Mouse (Mus musculus): ENCODE results near the gene Gucy2g. TPM values are rescaled to one million over a fixed set of nuclear protein-coding genes. Genes with fewer than 3 reads are reported as not detected.

Gucy2g gene
- polyA plus RNA-seq (2014; fragmentation: Nextera tagmentation; extraction: Ambion mirVana), result 0.07 and 0.18 TPM in 2 replicates

GRCm38 (mm10) chr19:55241186-55241645 is at the start of gene Gucy2g:
Gene Gucy2g, minus strand, starts transcription at chr19:55241236.
- H3K4me3 ChIP-seq (replicated peaks; ENCODE audit: low read depth, low read length), result no peak within 1 kb of the TSS
- no peak within 1 kb of the TSS for H3K9ac ChIP-seq (replicated peaks; ENCODE audit: low read length)
- no peaks in the 10 kb centered on the region for H3K4me1 ChIP-seq (ENCODE audit: control insufficient read depth, insufficient read depth, low read length)
- no peak within 1 kb of the TSS for H3K4me2 ChIP-seq (ENCODE audit: low read length)
- DNase-seq (no peak), ATAC-seq (ENCODE audit: low FRiP score, low TSS enrichment) (no peak)
- H3K9me3 ChIP-seq (ENCODE audit: control insufficient read depth, low read length), result no peaks in the 10 kb centered on the region
- H3K36me3 ChIP-seq (ENCODE audit: control insufficient read depth, insufficient read depth, low read length), result no peaks in the 10 kb centered on the region
- WGBS, result 75% methylated on average over 6 of the region's 6 CpGs
- no peaks in the 10 kb centered on the region for H3K27me3 ChIP-seq (ENCODE audit: control insufficient read depth, insufficient read depth, low read length)
- H3K27ac ChIP-seq (replicated peaks; ENCODE audit: low read depth, low read length), result no peak within 1 kb of the TSS

GRCm38 (mm10) chr19:55288974-55289373 is 47.9 kb upstream of the Gucy2g start:
- Histone ChIP-seq H3K27ac (replicated peaks; ENCODE audit: low read depth, low read length) (no peak overlapping the region), H3K9me3 (ENCODE audit: control insufficient read depth, low read length) (no peaks in the 10 kb centered on the region), H3K27me3 (ENCODE audit: control insufficient read depth, insufficient read depth, low read length) (no peaks in the 10 kb centered on the region), H3K4me2 (ENCODE audit: low read length) (no peak overlapping the region), H3K4me3 (replicated peaks; ENCODE audit: low read depth, low read length) (no peak overlapping the region), H3K36me3 (ENCODE audit: control insufficient read depth, insufficient read depth, low read length) (no peaks in the 10 kb centered on the region; the same call in 1 of the 2 replicates), H3K9ac (replicated peaks; ENCODE audit: low read length) (no peak overlapping the region), H3K4me1 (ENCODE audit: control insufficient read depth, insufficient read depth, low read length) (no peaks in the 10 kb centered on the region)
- DNase-seq (no peak), ATAC-seq (ENCODE audit: low FRiP score, low TSS enrichment) (no peak)

DNA sequence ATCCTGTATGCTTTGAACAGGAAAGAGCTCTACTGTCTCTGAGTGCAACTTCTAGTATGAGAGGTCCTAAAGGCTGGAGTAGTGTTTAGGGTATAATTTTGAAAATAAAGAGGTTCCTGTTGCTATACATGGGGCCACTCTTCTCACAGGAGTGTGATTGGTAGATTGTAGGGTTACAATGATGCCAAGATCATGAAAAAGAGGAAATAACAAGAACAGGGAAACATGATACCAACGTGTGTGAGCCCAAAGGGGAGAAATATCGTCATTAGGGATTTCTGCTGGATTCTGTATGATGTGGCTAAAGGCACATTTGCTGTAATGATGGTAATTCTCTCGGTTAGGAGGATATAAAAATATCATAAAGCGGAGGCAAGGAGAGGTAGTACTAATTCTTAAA is 45.0 kb upstream of the Gucy2g start:
- no peak overlapping the region for H3K9ac ChIP-seq (replicated peaks; ENCODE audit: low read length)
- no peak overlapping the region for H3K4me3 ChIP-seq (replicated peaks; ENCODE audit: low read depth, low read length)
- 88% methylated on average over 4 of the region's 4 CpGs for WGBS
- ATAC-seq (ENCODE audit: low FRiP score, low TSS enrichment), result no peak
- no peak for DNase-seq
- H3K4me1 ChIP-seq (ENCODE audit: control insufficient read depth, insufficient read depth, low read length), result no peaks in the 10 kb centered on the region
- no peaks in the 10 kb centered on the region for H3K27me3 ChIP-seq (ENCODE audit: control insufficient read depth, insufficient read depth, low read length)
- no peaks in the 10 kb centered on the region for H3K9me3 ChIP-seq (ENCODE audit: control insufficient read depth, low read length)
- no peak overlapping the region for H3K27ac ChIP-seq (replicated peaks; ENCODE audit: low read depth, low read length)
- H3K4me2 ChIP-seq (ENCODE audit: low read length), result no peak overlapping the region
- no peaks in the 10 kb centered on the region; the same call in 1 of the 2 replicates for H3K36me3 ChIP-seq (ENCODE audit: control insufficient read depth, insufficient read depth, low read length)

GRCm38 (mm10) chr19:55284093-55284492 is 43.1 kb upstream of the Gucy2g start:
- 93% methylated on average over 4 of the region's 4 CpGs for WGBS
- ATAC-seq (ENCODE audit: low FRiP score, low TSS enrichment) (no peak), DNase-seq (no peak)

GRCm38 (mm10) chr19:55276770-55277169 is 35.7 kb upstream of the Gucy2g start:
- DNase-seq, result no peak
- ATAC-seq (ENCODE audit: low FRiP score, low TSS enrichment), result no peak
- H3K9me3 ChIP-seq (ENCODE audit: control insufficient read depth, low read length), result no peaks in the 10 kb centered on the region
- H3K27me3 ChIP-seq (ENCODE audit: control insufficient read depth, insufficient read depth, low read length), result no peaks in the 10 kb centered on the region
- no peak overlapping the region for H3K27ac ChIP-seq (replicated peaks; ENCODE audit: low read depth, low read length)
- WGBS, result 96% methylated on average over 3 of the region's 3 CpGs
- no peaks in the 10 kb centered on the region for H3K4me1 ChIP-seq (ENCODE audit: control insufficient read depth, insufficient read depth, low read length)
- H3K4me3 ChIP-seq (replicated peaks; ENCODE audit: low read depth, low read length), result no peak overlapping the region
- H3K9ac ChIP-seq (replicated peaks; ENCODE audit: low read length), result no peak overlapping the region
- no peaks in the 10 kb centered on the region for H3K36me3 ChIP-seq (ENCODE audit: control insufficient read depth, insufficient read depth, low read length)
- no peak overlapping the region for H3K4me2 ChIP-seq (ENCODE audit: low read length)

More at GRCm38 (mm10) chr19:55284093-55284492, 43.1 kb upstream of the Gucy2g start:
- Histone ChIP-seq H3K36me3 (ENCODE audit: control insufficient read depth, insufficient read depth, low read length) (no peaks in the 10 kb centered on the region; the same call in 1 of the 2 replicates), H3K27ac (replicated peaks; ENCODE audit: low read depth, low read length) (no peak overlapping the region), H3K9ac (replicated peaks; ENCODE audit: low read length) (no peak overlapping the region), H3K27me3 (ENCODE audit: control insufficient read depth, insufficient read depth, low read length) (no peaks in the 10 kb centered on the region), H3K9me3 (ENCODE audit: control insufficient read depth, low read length) (no peaks in the 10 kb centered on the region), H3K4me2 (ENCODE audit: low read length) (no peak overlapping the region), H3K4me3 (replicated peaks; ENCODE audit: low read depth, low read length) (no peak overlapping the region), H3K4me1 (ENCODE audit: control insufficient read depth, insufficient read depth, low read length) (no peaks in the 10 kb centered on the region)

DNA sequence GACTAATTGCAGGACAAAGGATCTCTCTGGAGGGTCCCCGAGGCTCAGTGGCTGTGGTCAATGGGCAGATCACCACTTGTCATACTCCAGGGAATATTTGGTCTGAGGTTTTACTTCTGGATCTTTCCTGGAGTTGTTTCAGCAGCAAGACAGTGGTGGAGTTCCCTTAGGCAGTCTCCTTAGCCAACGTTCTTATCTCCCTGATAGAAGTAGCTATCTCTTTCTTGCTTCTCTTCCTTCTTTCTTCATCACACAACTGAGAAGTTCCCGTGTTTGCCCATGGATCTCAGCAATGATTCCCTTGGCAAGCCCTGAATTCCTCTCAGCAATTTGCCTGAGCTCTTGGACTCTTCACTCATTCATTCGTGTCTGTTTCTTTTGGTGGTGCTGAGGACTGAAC is 35.1 kb upstream of the Gucy2g start:
- H3K27ac ChIP-seq (replicated peaks; ENCODE audit: low read depth, low read length), result no peak overlapping the region
- no peak overlapping the region for H3K4me2 ChIP-seq (ENCODE audit: low read length)
- no peaks in the 10 kb centered on the region for H3K4me1 ChIP-seq (ENCODE audit: control insufficient read depth, insufficient read depth, low read length)
- WGBS, result 92% methylated on average over 4 of the region's 4 CpGs
- no peaks in the 10 kb centered on the region for H3K9me3 ChIP-seq (ENCODE audit: control insufficient read depth, low read length)
- DNase-seq (no peak), ATAC-seq (ENCODE audit: low FRiP score, low TSS enrichment) (no peak)
- no peaks in the 10 kb centered on the region for H3K27me3 ChIP-seq (ENCODE audit: control insufficient read depth, insufficient read depth, low read length)
- no peaks in the 10 kb centered on the region for H3K36me3 ChIP-seq (ENCODE audit: control insufficient read depth, insufficient read depth, low read length)
- H3K4me3 ChIP-seq (replicated peaks; ENCODE audit: low read depth, low read length), result no peak overlapping the region
- H3K9ac ChIP-seq (replicated peaks; ENCODE audit: low read length), result no peak overlapping the region

DNA sequence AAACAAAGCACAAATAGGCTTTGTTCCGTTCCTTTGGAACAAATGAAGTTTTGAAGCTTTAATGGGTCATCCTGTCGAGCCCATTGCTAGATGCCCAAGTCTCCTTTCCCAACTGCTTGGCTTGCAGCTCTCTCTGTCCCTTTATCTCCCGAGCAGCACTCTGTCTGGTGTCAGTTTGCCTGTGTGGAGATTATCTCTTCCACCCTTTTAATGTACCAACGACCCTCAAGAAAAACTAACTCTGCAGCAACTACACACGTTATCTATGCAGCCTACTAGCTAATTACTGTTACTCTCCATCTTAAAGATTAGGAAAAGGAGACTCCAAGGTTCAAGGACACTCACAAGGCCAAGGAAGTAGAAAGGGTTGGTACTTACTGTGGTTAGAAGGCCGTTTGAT is 32.3 kb upstream of the Gucy2g start:
- Histone ChIP-seq H3K4me1 (ENCODE audit: control insufficient read depth, insufficient read depth, low read length) (no peaks in the 10 kb centered on the region), H3K4me2 (ENCODE audit: low read length) (no peak overlapping the region), H3K36me3 (ENCODE audit: control insufficient read depth, insufficient read depth, low read length) (no peaks in the 10 kb centered on the region), H3K27ac (replicated peaks; ENCODE audit: low read depth, low read length) (no peak overlapping the region), H3K9me3 (ENCODE audit: control insufficient read depth, low read length) (no peaks in the 10 kb centered on the region), H3K27me3 (ENCODE audit: control insufficient read depth, insufficient read depth, low read length) (no peaks in the 10 kb centered on the region), H3K4me3 (replicated peaks; ENCODE audit: low read depth, low read length) (no peak overlapping the region), H3K9ac (replicated peaks; ENCODE audit: low read length) (no peak overlapping the region)
- DNase-seq (no peak), ATAC-seq (ENCODE audit: low FRiP score, low TSS enrichment) (no peak)
- WGBS, result 84% methylated on average over 6 of the region's 6 CpGs

DNA sequence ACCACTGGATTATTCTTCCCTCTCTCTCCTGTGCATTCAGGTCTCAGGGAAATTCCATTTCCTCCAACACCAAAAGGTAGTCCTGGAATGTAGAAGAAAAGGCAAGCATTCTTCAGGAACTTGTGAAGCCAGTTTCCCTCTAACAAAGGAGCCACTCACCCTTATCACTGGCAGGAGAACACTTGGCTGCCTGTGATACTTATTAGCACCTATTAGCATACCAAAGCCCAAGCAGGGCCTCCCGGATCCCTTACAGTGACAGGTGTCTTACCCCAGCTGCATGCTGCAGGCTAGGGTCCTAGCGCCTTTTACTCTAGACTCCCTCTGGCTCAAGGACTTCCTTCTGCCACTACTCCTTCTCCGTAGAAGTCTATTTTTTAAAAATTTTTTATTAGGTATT is 30.4 kb upstream of the Gucy2g start:
- Histone ChIP-seq H3K4me3 (replicated peaks; ENCODE audit: low read depth, low read length) (no peak overlapping the region), H3K27me3 (ENCODE audit: control insufficient read depth, insufficient read depth, low read length) (no peaks in the 10 kb centered on the region), H3K36me3 (ENCODE audit: control insufficient read depth, insufficient read depth, low read length) (no peaks in the 10 kb centered on the region), H3K4me1 (ENCODE audit: control insufficient read depth, insufficient read depth, low read length) (no peaks in the 10 kb centered on the region), H3K27ac (replicated peaks; ENCODE audit: low read depth, low read length) (no peak overlapping the region), H3K4me2 (ENCODE audit: low read length) (no peak overlapping the region), H3K9me3 (ENCODE audit: control insufficient read depth, low read length) (no peaks in the 10 kb centered on the region), H3K9ac (replicated peaks; ENCODE audit: low read length) (no peak overlapping the region)
- 20% methylated on average over 3 of the region's 3 CpGs for WGBS
- DNase-seq (peak; percentile 7), ATAC-seq (ENCODE audit: low FRiP score, low TSS enrichment) (no peak)

GRCm38 (mm10) chr19:55269051-55269450 is 28.0 kb upstream of the Gucy2g start:
- no peaks in the 10 kb centered on the region for H3K4me1 ChIP-seq (ENCODE audit: control insufficient read depth, insufficient read depth, low read length)
- H3K9ac ChIP-seq (replicated peaks; ENCODE audit: low read length), result no peak overlapping the region
- no peak for DNase-seq
- WGBS, result 92% methylated on average over 5 of the region's 5 CpGs
- no peak overlapping the region for H3K27ac ChIP-seq (replicated peaks; ENCODE audit: low read depth, low read length)
- H3K4me3 ChIP-seq (replicated peaks; ENCODE audit: low read depth, low read length), result no peak overlapping the region
- ATAC-seq (ENCODE audit: low FRiP score, low TSS enrichment), result no peak
- no peaks in the 10 kb centered on the region for H3K27me3 ChIP-seq (ENCODE audit: control insufficient read depth, insufficient read depth, low read length)
- no peaks in the 10 kb centered on the region for H3K36me3 ChIP-seq (ENCODE audit: control insufficient read depth, insufficient read depth, low read length)
- no peak overlapping the region for H3K4me2 ChIP-seq (ENCODE audit: low read length)
- H3K9me3 ChIP-seq (ENCODE audit: control insufficient read depth, low read length), result no peaks in the 10 kb centered on the region

All from midbrain, embryonic 14.5 days (tissue).